Mouse (Mus musculus) spleen, postnatal 4 days (tissue): ENCODE results near the gene Aox3.

ENCODE experiments used
- DNase-seq, 2 experiments: peaks; one replicate each; pipeline ENCODE4 v3.0.0; 2022; ENCODE audit warnings: low spot score in 2 of 2

The Aox3 gene

DNA sequence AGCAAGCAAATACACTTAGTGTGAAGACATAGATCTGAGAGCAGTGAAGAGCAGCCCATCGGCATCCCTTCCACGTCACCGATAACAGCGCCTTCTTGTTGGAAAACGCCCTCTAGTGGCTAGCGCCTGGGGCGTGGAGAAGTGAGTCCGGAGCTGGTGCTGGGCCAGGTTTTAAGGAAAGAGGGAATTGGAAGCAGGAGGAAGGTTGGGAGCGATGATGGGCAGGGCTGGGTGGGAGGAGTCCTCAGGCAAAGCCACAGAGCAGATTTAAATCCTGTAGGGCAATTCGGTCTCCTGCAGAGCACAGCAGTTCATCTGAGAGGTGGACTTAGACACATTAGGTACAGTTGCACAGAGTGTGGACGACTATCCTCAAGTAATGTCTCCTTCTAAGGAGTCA lies at the start of gene Aox3:
Gene Aox3 (plus strand): TSS at position 251 of the 400 bp plus-strand sequence.
- DNase-seq: peak; percentile 20 to 66

DNA sequence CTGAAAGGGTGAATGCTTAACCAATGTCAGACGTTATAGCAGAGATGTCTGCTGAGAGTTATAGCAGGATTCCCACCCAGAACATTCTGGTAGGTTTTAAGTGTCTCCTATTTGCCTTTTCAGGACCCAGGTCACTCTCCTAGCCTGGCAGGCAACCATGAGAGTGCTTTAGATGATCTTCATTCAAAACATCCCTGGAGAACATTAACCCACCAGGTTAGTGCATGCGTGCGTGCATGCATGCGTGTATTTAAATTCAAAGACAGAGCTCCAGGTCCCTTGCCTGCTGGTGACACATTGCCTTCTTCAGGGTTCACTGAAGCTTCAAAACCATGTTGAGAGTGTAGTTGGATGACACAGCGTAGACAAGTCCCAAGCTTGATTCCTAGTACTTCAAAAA lies 47.8 kb upstream of the Aox3 start:
- DNase-seq: no peak

DNA sequence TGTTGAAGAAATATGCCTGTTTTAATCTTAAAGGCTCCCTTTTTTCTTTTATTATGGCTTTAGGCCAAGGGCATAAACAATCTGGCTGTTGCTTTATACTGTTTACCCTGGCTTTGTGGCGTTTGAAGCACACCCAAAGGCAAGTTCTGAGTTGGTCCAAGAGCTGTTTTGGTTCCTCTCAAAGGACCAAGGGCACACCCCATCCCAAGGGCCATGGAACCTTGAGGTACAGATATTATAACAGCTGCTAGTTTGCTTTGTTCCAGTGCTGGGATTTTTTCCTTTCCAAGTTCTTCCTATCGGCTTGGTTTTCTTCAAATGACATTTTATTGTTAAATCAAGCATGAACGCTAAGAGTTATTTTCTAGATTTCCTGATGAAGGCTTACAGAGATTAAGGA lies 47.3 kb upstream of the Aox3 start:
- DNase-seq: no peak

DNA sequence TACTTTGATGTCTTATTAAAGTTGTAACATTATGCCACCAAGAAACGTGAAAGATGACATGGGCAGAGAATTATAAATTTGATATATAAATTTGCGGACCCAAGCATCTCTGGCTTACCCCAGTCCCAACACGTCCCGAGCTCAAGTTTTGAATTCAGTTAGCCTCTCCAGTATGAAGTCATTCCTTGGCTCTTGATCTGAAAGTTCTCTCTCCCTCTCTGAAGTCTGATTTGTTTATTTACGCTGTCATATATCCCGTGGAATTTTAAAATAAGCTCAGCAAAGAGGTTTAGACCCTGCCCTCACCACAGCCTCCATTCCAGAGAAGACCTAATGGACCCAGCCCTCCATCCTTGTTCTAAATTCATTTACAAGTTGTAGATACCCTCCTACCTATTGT lies 43.7 kb upstream of the Aox3 start:
- DNase-seq: no peak

- no peak for DNase-seq
These were observed 42.8 kb upstream of the Aox3 start for GRCm38 (mm10) chr1:58070091-58070490.

- DNase-seq: no peak
These were observed 41.9 kb upstream of the Aox3 start for GRCm38 (mm10) chr1:58071006-58071405.

GRCm38 (mm10) chr1:58071509-58071908 lies 41.4 kb upstream of the Aox3 start:
- DNase-seq: no peak

DNA sequence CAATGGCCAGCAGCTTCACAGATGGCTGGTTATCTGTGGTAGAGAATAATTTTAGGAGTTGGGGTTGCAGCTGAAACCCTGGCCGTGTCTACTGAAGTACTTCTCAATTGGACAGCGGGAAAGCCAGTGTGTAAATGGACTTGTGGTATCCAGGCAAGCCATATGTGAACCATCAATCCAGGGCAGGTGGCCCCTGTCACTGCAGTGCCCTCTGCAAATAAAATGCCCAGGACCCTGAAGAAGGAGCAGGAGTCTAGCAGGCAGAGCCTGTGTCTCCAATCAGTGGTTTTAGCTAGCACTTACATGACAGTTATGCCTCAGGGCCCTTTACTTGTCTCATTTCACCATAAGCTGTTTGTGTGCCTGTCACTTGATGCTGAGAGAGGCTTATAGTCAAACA lies 40.5 kb upstream of the Aox3 start:
- DNase-seq: no peak

GRCm38 (mm10) chr1:58072991-58073730 lies 39.8 kb upstream of the Aox3 start:
- DNase-seq: no peak

DNA sequence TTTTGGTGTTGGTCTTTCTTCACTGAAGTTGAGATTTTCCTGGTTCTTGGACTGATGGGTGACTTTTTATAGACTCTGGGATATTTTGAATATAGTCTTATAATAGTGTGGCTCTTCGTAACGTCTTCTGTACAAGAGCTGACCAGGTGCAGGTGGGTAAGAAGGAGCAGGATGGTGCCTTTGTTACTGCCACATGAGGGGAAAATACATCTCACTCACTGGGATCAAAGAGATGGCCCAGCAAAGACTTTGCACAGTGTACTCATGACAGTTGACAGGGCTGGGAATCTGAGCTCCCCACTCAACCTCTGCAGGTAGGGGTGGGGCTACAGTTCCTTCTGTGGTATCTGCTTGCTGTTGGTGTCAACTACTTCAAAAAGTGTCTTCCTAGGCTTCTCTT lies 38.7 kb upstream of the Aox3 start:
- DNase-seq: no peak

DNA sequence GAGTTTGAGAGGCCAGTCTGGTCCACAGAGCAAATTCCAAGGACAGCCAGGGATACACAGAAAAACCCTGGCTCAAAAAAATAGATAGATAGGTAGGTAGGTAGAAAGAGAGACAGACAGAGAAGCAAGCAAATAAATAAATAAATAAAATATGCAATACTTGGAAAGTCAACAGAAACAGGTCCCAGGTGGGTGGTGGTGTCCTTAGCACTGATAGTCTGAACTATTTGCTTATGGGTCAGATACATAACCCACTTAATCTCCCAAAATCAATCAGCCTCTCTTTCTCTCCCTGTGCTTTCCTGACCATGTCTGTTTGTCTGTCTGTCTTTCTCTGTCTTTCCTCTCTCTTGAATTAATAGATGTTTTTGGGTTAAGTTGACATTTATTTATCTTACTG lies 35.0 kb upstream of the Aox3 start:
- DNase-seq: no peak

- DNase-seq: no peak
These were observed 34.5 kb upstream of the Aox3 start for GRCm38 (mm10) chr1:58078390-58078789.

DNA sequence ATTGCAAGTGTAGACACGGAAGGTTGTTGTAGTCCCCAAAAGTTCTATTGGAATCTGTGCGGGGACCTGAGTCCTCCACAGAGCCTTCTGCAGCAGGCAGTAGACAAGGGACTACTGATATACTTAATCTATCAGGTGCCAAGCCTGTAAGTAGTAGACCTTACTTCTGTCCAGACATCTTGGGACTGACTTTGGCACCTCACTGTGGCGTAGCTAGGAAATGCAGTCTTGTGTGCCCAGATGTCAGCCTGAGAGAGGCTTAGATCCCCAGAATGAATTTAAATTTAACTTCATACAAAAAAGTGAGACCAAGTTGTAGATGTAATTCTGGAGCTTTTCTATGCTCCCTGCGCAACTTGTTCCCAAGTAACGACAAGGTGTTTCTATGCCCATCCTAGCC lies 33.2 kb upstream of the Aox3 start:
- DNase-seq: no peak

- DNase-seq: no peak
These were observed 32.5 kb upstream of the Aox3 start for GRCm38 (mm10) chr1:58080446-58080845.

- no peak for DNase-seq
These were observed 31.6 kb upstream of the Aox3 start for GRCm38 (mm10) chr1:58081356-58081755.

DNA sequence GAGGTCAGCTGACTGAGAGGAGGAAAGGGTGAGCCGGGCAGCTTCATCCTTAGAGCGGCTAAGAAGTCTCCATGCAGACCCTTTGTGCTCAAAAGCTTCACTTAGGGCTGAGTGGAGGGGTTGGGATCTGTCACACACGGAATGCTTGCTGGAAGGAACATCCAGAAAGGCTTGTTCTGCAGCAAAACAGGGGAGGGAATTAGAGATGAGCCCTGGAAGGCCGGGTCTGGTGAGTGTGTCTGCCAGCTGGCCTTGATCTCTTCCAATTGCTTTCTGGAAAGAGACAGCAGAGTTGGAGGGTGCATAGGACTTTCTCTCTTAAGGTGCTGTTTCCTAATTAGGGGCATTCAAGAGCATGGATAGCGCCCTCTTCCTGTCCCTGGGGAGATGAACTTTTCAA lies 23.6 kb upstream of the Aox3 start:
- no peak for DNase-seq

GRCm38 (mm10) chr1:58090191-58090590 lies 22.7 kb upstream of the Aox3 start:
- DNase-seq: no peak

DNA sequence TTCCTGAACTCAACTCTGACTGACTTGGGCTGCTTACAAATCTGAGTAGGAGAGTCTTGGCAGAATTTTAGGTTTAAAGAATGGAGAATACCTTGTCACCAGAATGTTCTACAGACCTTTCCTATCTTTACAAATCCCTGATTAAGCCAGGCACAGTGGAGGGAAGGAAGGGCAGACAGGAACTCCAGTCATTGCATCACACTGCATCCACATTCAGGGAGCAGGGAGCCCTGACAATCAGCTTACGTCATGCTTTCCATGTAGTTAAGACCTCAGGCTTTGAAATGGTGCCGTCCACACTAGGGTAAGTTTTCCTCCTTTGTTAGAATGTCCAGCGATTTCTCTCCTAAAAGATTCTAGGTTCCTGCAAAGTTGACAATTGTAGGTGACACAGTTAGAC lies 21.7 kb upstream of the Aox3 start:
- DNase-seq: no peak

GRCm38 (mm10) chr1:58091992-58092560 lies 20.9 kb upstream of the Aox3 start:
- DNase-seq: no peak

DNA sequence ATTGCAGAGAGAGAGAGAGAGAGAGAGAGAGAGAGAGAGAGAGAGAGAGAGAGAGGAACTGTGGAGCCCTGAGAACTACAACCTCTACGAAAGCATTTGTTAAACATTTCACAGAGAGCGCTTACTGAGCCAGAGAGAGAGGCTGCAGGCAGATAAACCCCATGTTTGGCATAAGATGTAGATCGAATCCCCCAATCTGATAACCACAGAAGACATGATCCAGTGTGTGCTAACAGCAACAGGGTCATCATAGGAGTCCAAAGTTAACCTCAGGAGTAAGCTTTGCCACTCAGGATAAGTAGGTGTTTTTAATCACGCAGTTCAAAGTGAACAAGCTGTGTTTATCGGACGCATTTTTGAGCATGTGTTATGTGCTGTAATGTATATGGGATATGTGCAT lies 15.6 kb upstream of the Aox3 start:
- no peak for DNase-seq

DNA sequence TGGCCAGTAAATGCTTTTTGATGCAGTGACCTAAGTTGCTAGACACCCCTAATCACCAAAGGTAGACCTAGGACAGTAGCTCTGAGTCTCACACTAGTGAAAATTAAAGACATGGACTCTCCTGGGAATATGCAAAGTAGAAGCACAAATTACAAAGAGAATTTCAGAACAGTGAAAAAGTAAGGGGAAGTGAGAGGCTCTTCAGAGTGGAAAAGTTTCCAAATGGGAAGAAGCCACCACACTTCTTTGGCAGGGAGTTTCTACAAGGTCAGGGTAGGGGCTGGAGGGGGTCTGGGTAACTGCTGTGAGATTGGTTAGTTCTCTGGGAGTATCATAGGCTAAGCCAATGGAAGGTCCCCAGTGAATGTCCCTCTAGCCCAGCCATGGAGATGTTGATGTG lies 13.8 kb upstream of the Aox3 start:
- no peak for DNase-seq

DNA sequence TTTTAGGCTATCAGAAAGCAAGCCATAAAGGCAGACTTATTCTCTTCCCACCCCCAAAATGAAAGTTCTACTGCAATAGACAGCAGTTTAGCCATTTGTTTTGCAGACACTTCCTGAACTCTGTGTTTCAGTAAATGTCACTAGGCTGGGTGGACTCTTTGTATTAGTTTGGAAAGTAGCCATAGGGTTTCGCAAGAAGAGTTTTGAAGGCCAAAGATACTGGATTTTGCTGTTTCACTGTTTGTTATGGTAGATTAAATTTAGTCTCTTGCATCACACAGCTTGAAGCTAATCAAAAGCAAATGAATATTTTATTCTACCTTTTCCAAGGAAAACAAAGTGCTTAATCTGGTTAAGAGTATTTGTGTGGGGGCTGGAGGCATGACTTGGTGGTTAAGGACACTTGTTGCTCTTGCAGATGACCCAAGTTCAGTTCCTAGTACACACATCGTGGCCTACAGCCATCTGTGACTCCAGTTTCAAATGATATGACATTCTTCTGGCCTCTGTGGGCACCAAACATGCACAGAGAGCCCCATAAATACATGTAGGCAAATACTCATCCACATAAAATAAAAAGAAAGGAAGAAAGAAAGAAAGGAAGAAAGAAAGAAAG lies 11.3 kb upstream of the Aox3 start:
- no peak for DNase-seq

GRCm38 (mm10) chr1:58102494-58102893 lies 10.4 kb upstream of the Aox3 start:
- DNase-seq: no peak
